Mouse (Mus musculus) neural tube, embryonic 14.5 days (tissue): ENCODE data around the gene Ddt. TPM values are rescaled to one million over a fixed set of nuclear protein-coding genes. Genes with fewer than 3 reads are reported as not detected.
A peak's percentile ranks its signal among the peaks of the same experiment; 100 is the strongest.
"Not testable (repeated sequence)": the region's sequence is repeated elsewhere in the genome, so short reads cannot be mapped to it uniquely, and the experiment has no call there.

ENCODE experiments used
- ATAC-seq: fragments of 200-750 bp; cut with Nextera tagmentation; 2 replicates; pipeline ENCODE4 v1.8.0; 2017; ENCODE audit warnings: low read depth, mild to moderate bottlenecking, moderate TSS enrichment, moderate library complexity
- H3K27ac ChIP-seq: fragments of 300-500 bp; sonication (generic); 2 replicates; pipeline ENCODE4 v1.5.1; 2014; ENCODE audit warnings: low read depth, mild to moderate bottlenecking, control low read depth, low read length, moderate library complexity, mixed read lengths
- H3K27me3 ChIP-seq: fragments of 300-500 bp; sonication (generic); 2 replicates; pipeline ENCODE4 v1.6.1; 2014; ENCODE audit warnings: low read length; ENCODE audit not compliant: control insufficient read depth, insufficient read depth
- H3K36me3 ChIP-seq: fragments of 300-500 bp; sonication (generic); 2 replicates; pipeline ENCODE4 v1.6.1; 2014; ENCODE audit warnings: low read length, mixed read lengths; ENCODE audit not compliant: control insufficient read depth, insufficient read depth
- H3K4me1 ChIP-seq: fragments of 300-500 bp; sonication (generic); 2 replicates; pipeline ENCODE4 v1.6.1; 2014; ENCODE audit warnings: low read length; ENCODE audit not compliant: control insufficient read depth, insufficient read depth
- H3K4me2 ChIP-seq: fragments of 300-500 bp; sonication (generic); 2 replicates; pipeline ENCODE4 v1.6.1; 2014; ENCODE audit warnings: mild to moderate bottlenecking, low read depth, low read length, control low read depth
- H3K4me3 ChIP-seq: fragments of 300-500 bp; sonication (generic); 2 replicates; pipeline ENCODE4 v1.5.1; 2014; ENCODE audit warnings: low read depth, low read length, control low read depth, mixed read lengths
- H3K9ac ChIP-seq: fragments of 300-500 bp; sonication (generic); replicated peaks from 2 replicates; pipeline ENCODE4 v1.6.1; 2014; ENCODE audit warnings: low read depth, mild to moderate bottlenecking, control low read depth, low read length, mixed read lengths
- H3K9me3 ChIP-seq: fragments of 300-500 bp; sonication (generic); 2 replicates; pipeline ENCODE4 v1.6.1; 2016; ENCODE audit warnings: low read length; ENCODE audit not compliant: control insufficient read depth
- WGBS: fragments of 180-500 bp; shearing (Covaris S2); extraction: QIAGEN DNeasy Blood & Tissue Kit; methylation state at CpG from one replicate; pipeline ENCODE4 v1.1.7; 2014; 5-methylcytosine and 5-hydroxymethylcytosine counted together
- polyA plus RNA-seq: library from polyadenylated mRNA; unstranded; fragments of >200 nt; fragmentation: Nextera tagmentation; extraction: Ambion mirVana; gene quantifications from 2 replicates; pipeline ENCODE4 v1.2.1, GENCODE M21; 2014

The Ddt gene
- polyA plus RNA-seq, 1 experiment from 2014 or later = 104 TPM

GRCm38 (mm10) chr10:75777885-75778284 lies 4.7 kb upstream of the Ddt start:
- Histone ChIP-seq H3K4me1 (0 out of 2 replicates have a peak, but pooled peaks cover 4% of the 10 kb centered on the region), H3K9ac (no peak overlapping the region), H3K4me3 (no peak overlapping the region), H3K27me3 (0 out of 2 replicates have a peak, but pooled peaks cover 5% of the 10 kb centered on the region), H3K4me2 (no peak overlapping the region), H3K27ac (no peak overlapping the region), H3K9me3 (no peaks in the 10 kb centered on the region), H3K36me3 (no peaks in the 10 kb centered on the region)
- ATAC-seq = no peak
- WGBS = 80% methylated on average over 2 of the region's 2 CpGs

- Histone ChIP-seq H3K9ac (no peak overlapping the region), H3K36me3 (no peaks in the 10 kb centered on the region), H3K27ac (no peak overlapping the region), H3K4me3 (no peak overlapping the region), H3K4me1 (0 out of 2 replicates have a peak, but pooled peaks cover 9% of the 10 kb centered on the region), H3K4me2 (no peak overlapping the region), H3K9me3 (no peaks in the 10 kb centered on the region), H3K27me3 (0 out of 2 replicates have a peak, but pooled peaks cover 4% of the 10 kb centered on the region)
- 94% methylated on average over 6 of the region's 6 CpGs for WGBS
- no peak for ATAC-seq
Measured at GRCm38 (mm10) chr10:75776562-75776961, 3.3 kb upstream of the Ddt start.

- Histone ChIP-seq H3K4me2 (no peak overlapping the region), H3K36me3 (no peaks in the 10 kb centered on the region), H3K9ac (no peak overlapping the region), H3K4me1 (0 out of 2 replicates have a peak, but pooled peaks cover 6% of the 10 kb centered on the region), H3K27me3 (no peaks in the 10 kb centered on the region), H3K4me3 (no peak overlapping the region), H3K27ac (no peak overlapping the region), H3K9me3 (no peaks in the 10 kb centered on the region)
- whole genome bisulfite sequencing = 92% methylated on average over 9 of the region's 9 CpGs
- ATAC-seq = no peak
Measured at GRCm38 (mm10) chr10:75774587-75774986, 1.4 kb upstream of the Ddt start.

- Histone ChIP-seq H3K4me2 (no peak overlapping the region), H3K36me3 (no peaks in the 10 kb centered on the region), H3K4me3 (no peak overlapping the region), H3K27me3 (no peaks in the 10 kb centered on the region), H3K9me3 (no peaks in the 10 kb centered on the region), H3K4me1 (0 out of 2 replicates have a peak, but pooled peaks cover 6% of the 10 kb centered on the region), H3K27ac (no peak overlapping the region), H3K9ac (no peak overlapping the region)
- ATAC-seq = no peak
- 86% methylated on average over 5 of the region's 5 CpGs for WGBS
Measured at GRCm38 (mm10) chr10:75774102-75774501, 888 bp upstream of the Ddt start.

- H3K27ac ChIP-seq, H3K36me3 ChIP-seq, H3K27me3 ChIP-seq, ATAC-seq, H3K4me3 ChIP-seq, H3K9me3 ChIP-seq, H3K4me2 ChIP-seq, H3K9ac ChIP-seq: not testable (repeated sequence)
- 47% methylated on average over 5 of the region's 5 CpGs for WGBS
- peaks cover 11% of the 10 kb centered on the region for H3K4me1 ChIP-seq
Measured at GRCm38 (mm10) chr10:75767756-75768155, 5.5 kb downstream of the Ddt start.

- 90% methylated on average over 6 of the region's 6 CpGs for WGBS
- Histone ChIP-seq H3K9me3 (no peaks in the 10 kb centered on the region), H3K27me3 (no peaks in the 10 kb centered on the region), H3K9ac (no peak overlapping the region), H3K4me3 (no peak overlapping the region), H3K4me1 (peaks cover 9% of the 10 kb centered on the region), H3K36me3 (no peaks in the 10 kb centered on the region), H3K4me2 (no peak overlapping the region), H3K27ac (no peak overlapping the region)
- no peak for ATAC-seq
Measured at GRCm38 (mm10) chr10:75766856-75767255, 6.4 kb downstream of the Ddt start.

GRCm38 (mm10) chr10:75764519-75765473 lies 8.4 kb downstream of the Ddt start:
- WGBS = 2% methylated on average over 27 of the region's 27 CpGs
- Histone ChIP-seq H3K9me3 (no peaks in the 10 kb centered on the region), H3K4me2 (peak overlapping the region; percentile 87), H3K4me1 (peaks cover 9% of the 10 kb centered on the region), H3K27ac (peak overlapping the region; percentile 25; the same call in 1 of the 2 replicates), H3K4me3 (peak overlapping the region; percentile 80), H3K9ac (peak overlapping the region; percentile 35; the same call in 1 of the 2 replicates), H3K36me3 (no peaks in the 10 kb centered on the region), H3K27me3 (no peaks in the 10 kb centered on the region)
- peak; percentile 17 for ATAC-seq

GRCm38 (mm10) chr10:75763682-75764518 lies 9.3 kb downstream of the Ddt start, which contains the start of gene Cabin1:
Cabin1 (minus strand) TSS chr10:75764341.
- peak within 1 kb of the TSS; percentile 80 for H3K4me3 ChIP-seq
- H3K4me1 ChIP-seq = peaks cover 9% of the 10 kb centered on the region
- H3K4me2 ChIP-seq = peak within 1 kb of the TSS; percentile 87
- peak; percentile 99 for ATAC-seq
- peak within 1 kb of the TSS; percentile 56; the same call in 1 of the 2 replicates for H3K27ac ChIP-seq
- H3K36me3 ChIP-seq = no peaks in the 10 kb centered on the region
- H3K9me3 ChIP-seq = no peaks in the 10 kb centered on the region
- H3K27me3 ChIP-seq = no peaks in the 10 kb centered on the region
- 1% methylated on average over 59 of the region's 61 CpGs for WGBS
- peak within 1 kb of the TSS; percentile 71 for H3K9ac ChIP-seq
